Mouse (Mus musculus) Muller cell, postnatal 12 days (primary cell): ENCODE results near the gene Pa2g4.
A peak's percentile ranks its signal among the peaks of the same experiment; 100 is the strongest.

Experiments
- DNase-seq: peaks from one replicate; pipeline ENCODE4 v3.0.0-alpha.2; 2015; ENCODE audit errors: inconsistent ontology term

The Pa2g4 gene

GRCm38 (mm10) chr10:128536266-128536940 lies 29.4 kb downstream of the Pa2g4 start:
- DNase-seq = peak; percentile 83

GRCm38 (mm10) chr10:128535624-128536265 lies 30.0 kb downstream of the Pa2g4 start:
- DNase-seq = no peak

- no peak for DNase-seq
Observed at GRCm38 (mm10) chr10:128535206-128535605, 30.6 kb downstream of the Pa2g4 start.

GRCm38 (mm10) chr10:128526366-128527356 lies 39.1 kb downstream of the Pa2g4 start:
- peak; percentile 7 for DNase-seq

- peak; percentile 100 for DNase-seq
Observed at GRCm38 (mm10) chr10:128525671-128526308, 40.0 kb downstream of the Pa2g4 start, which contains the start of gene Esyt1. Esyt1 (minus strand) TSS chr10:128525871.

- DNase-seq = peak; percentile 60
Observed at GRCm38 (mm10) chr10:128524732-128525662, 40.8 kb downstream of the Pa2g4 start.

GRCm38 (mm10) chr10:128524111-128524731 lies 41.6 kb downstream of the Pa2g4 start:
- peak; percentile 18 for DNase-seq

- no peak for DNase-seq
Observed at GRCm38 (mm10) chr10:128522351-128522750, 43.4 kb downstream of the Pa2g4 start.

- DNase-seq = no peak
Observed at GRCm38 (mm10) chr10:128520591-128520990, 45.2 kb downstream of the Pa2g4 start.

GRCm38 (mm10) chr10:128518833-128519232 lies 47.0 kb downstream of the Pa2g4 start:
- peak; percentile 37 for DNase-seq

- peak; percentile 51 for DNase-seq
Observed at GRCm38 (mm10) chr10:128516677-128517076, 49.1 kb downstream of the Pa2g4 start.

GRCm38 (mm10) chr10:128516029-128516428 lies 49.8 kb downstream of the Pa2g4 start:
- DNase-seq = no peak

- no peak for DNase-seq
Observed at GRCm38 (mm10) chr10:128515044-128515443, 50.7 kb downstream of the Pa2g4 start.

GRCm38 (mm10) chr10:128511761-128512160 lies 54.0 kb downstream of the Pa2g4 start:
- no peak for DNase-seq

GRCm38 (mm10) chr10:128511189-128511588 lies 54.6 kb downstream of the Pa2g4 start:
- DNase-seq = no peak

- no peak for DNase-seq
Observed at GRCm38 (mm10) chr10:128510301-128510700, 55.5 kb downstream of the Pa2g4 start.

GRCm38 (mm10) chr10:128509831-128510230 lies 56.0 kb downstream of the Pa2g4 start:
- DNase-seq = no peak

- no peak for DNase-seq
Observed at GRCm38 (mm10) chr10:128509203-128509602, 56.6 kb downstream of the Pa2g4 start.

GRCm38 (mm10) chr10:128508260-128508659 lies 57.5 kb downstream of the Pa2g4 start:
- no peak for DNase-seq
